Mouse (Mus musculus) forebrain, embryonic 10.5 days (tissue): ENCODE data around the gene Eif3l. TPM values are rescaled to one million over a fixed set of nuclear protein-coding genes. Genes with fewer than 3 reads are reported as not detected.
"Not testable (repeated sequence)": the region's sequence is repeated elsewhere in the genome, so short reads cannot be mapped to it uniquely, and the experiment has no call there.

ENCODE experiments used
- DNase-seq: peaks from one replicate; pipeline ENCODE4 v3.0.0-alpha.2; 2017; ENCODE audit warnings: low spot score; ENCODE audit errors: extremely low spot score
- H3K27ac ChIP-seq: fragments of 300-500 bp; sonication (generic); 2 replicates; pipeline ENCODE4 v1.5.1; 2016; ENCODE audit warnings: mild to moderate bottlenecking
- H3K27me3 ChIP-seq: fragments of 300-500 bp; sonication (generic); 2 replicates; pipeline ENCODE4 v1.6.1; 2016; ENCODE audit warnings: mild to moderate bottlenecking; ENCODE audit not compliant: poor library complexity, severe bottlenecking
- H3K36me3 ChIP-seq: fragments of 300-500 bp; sonication (generic); replicated peaks from 2 replicates; pipeline ENCODE4 v1.6.1; 2016; ENCODE audit warnings: mild to moderate bottlenecking, moderate library complexity
- H3K4me1 ChIP-seq: fragments of 300-500 bp; sonication (generic); 2 replicates; pipeline ENCODE4 v1.6.1; 2016
- H3K4me3 ChIP-seq: fragments of 300-500 bp; sonication (generic); 2 replicates; pipeline ENCODE4 v1.5.1; 2016; ENCODE audit warnings: mild to moderate bottlenecking, moderate library complexity
- H3K9me3 ChIP-seq: fragments of 300-500 bp; sonication (generic); 2 replicates; pipeline ENCODE4 v1.6.1; 2016; ENCODE audit warnings: mild to moderate bottlenecking, moderate library complexity
- WGBS: fragments of 180-500 bp; shearing (Covaris S2); methylation state at CpG from one replicate; pipeline ENCODE4 v1.1.7; 2016; 5-methylcytosine and 5-hydroxymethylcytosine counted together
- polyA plus RNA-seq: library from polyadenylated mRNA; unstranded; fragments of >200 nt; fragmentation: Nextera tagmentation; extraction: Ambion mirVana; gene quantifications from 2 replicates; pipeline ENCODE4 v1.2.1, GENCODE M21; 2016

The Eif3l gene
- 283 and 289 TPM in 2 replicates for polyA plus RNA-seq

- Histone ChIP-seq H3K36me3 (peaks cover 39% of the 10 kb centered on the region), H3K9me3 (no peaks in the 10 kb centered on the region), H3K4me1 (peaks cover 28% of the 10 kb centered on the region), H3K4me3 (peak within 1 kb of the TSS; percentile 95), H3K27me3 (no peaks in the 10 kb centered on the region), H3K27ac (peak within 1 kb of the TSS; percentile 89)
- peak; percentile 90 for DNase-seq
- under 1% methylated on average over 49 of the region's 49 CpGs for WGBS
Observed at GRCm38 (mm10) chr15:79074913-79075532, at the start of gene Eif3l. Gene Eif3l, plus strand, starts transcription at chr15:79075179.

GRCm38 (mm10) chr15:79025687-79026308, 49.2 kb upstream of the Eif3l start:
- peak; percentile 34 for DNase-seq
- peak overlapping the region; percentile 45 for H3K27ac ChIP-seq
- peaks cover 36% of the 10 kb centered on the region for H3K27me3 ChIP-seq
- 6% methylated on average over 17 of the region's 18 CpGs for WGBS
- peaks cover 55% of the 10 kb centered on the region for H3K4me1 ChIP-seq
- no peaks in the 10 kb centered on the region for H3K9me3 ChIP-seq
- H3K4me3 ChIP-seq: peak overlapping the region; percentile 29
- H3K36me3 ChIP-seq: no peaks in the 10 kb centered on the region

GRCm38 (mm10) chr15:79026511-79027290, 48.3 kb upstream of the Eif3l start:
- DNase-seq: no peak
- peak overlapping the region; percentile 99 for H3K27ac ChIP-seq
- H3K9me3 ChIP-seq: no peaks in the 10 kb centered on the region
- WGBS: 43% methylated on average over 14 of the region's 14 CpGs
- peaks cover 36% of the 10 kb centered on the region for H3K27me3 ChIP-seq
- no peaks in the 10 kb centered on the region for H3K36me3 ChIP-seq
- H3K4me3 ChIP-seq: peak overlapping the region; percentile 73
- peaks cover 63% of the 10 kb centered on the region for H3K4me1 ChIP-seq

- Histone ChIP-seq H3K4me1 (peaks cover 69% of the 10 kb centered on the region), H3K27ac (peak overlapping the region; percentile 99), H3K36me3 (no peaks in the 10 kb centered on the region), H3K4me3 (peak overlapping the region; percentile 73), H3K9me3 (no peaks in the 10 kb centered on the region), H3K27me3 (peaks cover 36% of the 10 kb centered on the region)
- peak; percentile 49 for DNase-seq
- WGBS: 5% methylated on average over 46 of the region's 46 CpGs
Observed at GRCm38 (mm10) chr15:79027291-79028205, 47.4 kb upstream of the Eif3l start.

GRCm38 (mm10) chr15:79028237-79028738, 46.7 kb upstream of the Eif3l start, which contains the start of gene H1f0:
Gene H1f0, plus strand, starts transcription at chr15:79028450.
- no peaks in the 10 kb centered on the region for H3K36me3 ChIP-seq
- H3K4me1 ChIP-seq: peaks cover 71% of the 10 kb centered on the region
- under 1% methylated on average over 58 of the region's 58 CpGs for WGBS
- H3K9me3 ChIP-seq: no peaks in the 10 kb centered on the region
- peak within 1 kb of the TSS; percentile 73 for H3K4me3 ChIP-seq
- peaks cover 32% of the 10 kb centered on the region for H3K27me3 ChIP-seq
- peak; percentile 91 for DNase-seq
- peak within 1 kb of the TSS; percentile 99 for H3K27ac ChIP-seq

- peak; percentile 43 for DNase-seq
- peaks cover 71% of the 10 kb centered on the region for H3K4me1 ChIP-seq
- H3K4me3 ChIP-seq: peak overlapping the region; percentile 73
- H3K9me3 ChIP-seq: no peaks in the 10 kb centered on the region
- peaks cover 32% of the 10 kb centered on the region for H3K27me3 ChIP-seq
- peak overlapping the region; percentile 99 for H3K27ac ChIP-seq
- H3K36me3 ChIP-seq: no peaks in the 10 kb centered on the region; the same call in 1 of the 2 replicates
- WGBS: 35% methylated on average over 16 of the region's 16 CpGs
Observed at GRCm38 (mm10) chr15:79028823-79029484, 46.0 kb upstream of the Eif3l start.

GRCm38 (mm10) chr15:79029519-79030241, 45.3 kb upstream of the Eif3l start:
- Histone ChIP-seq H3K4me3 (peak overlapping the region; percentile 73), H3K27me3 (peaks cover 29% of the 10 kb centered on the region), H3K4me1 (peaks cover 71% of the 10 kb centered on the region), H3K27ac (peak overlapping the region; percentile 99), H3K9me3 (no peaks in the 10 kb centered on the region), H3K36me3 (no peaks in the 10 kb centered on the region; the same call in 1 of the 2 replicates)
- peak; percentile 33 for DNase-seq
- 19% methylated on average over 11 of the region's 11 CpGs for WGBS

- peak; percentile 95 for DNase-seq
- Histone ChIP-seq H3K9me3 (no peaks in the 10 kb centered on the region), H3K27ac (peak overlapping the region; percentile 99), H3K36me3 (peaks cover 9% of the 10 kb centered on the region), H3K4me1 (peaks cover 64% of the 10 kb centered on the region), H3K4me3 (peak overlapping the region; percentile 73), H3K27me3 (peaks cover 18% of the 10 kb centered on the region)
- WGBS: 1% methylated on average over 52 of the region's 52 CpGs
Observed at GRCm38 (mm10) chr15:79030551-79031435, 44.2 kb upstream of the Eif3l start.

GRCm38 (mm10) chr15:79031908-79032307, 43.1 kb upstream of the Eif3l start:
- not testable (repeated sequence) for H3K27me3 ChIP-seq, H3K4me3 ChIP-seq, DNase-seq, H3K9me3 ChIP-seq, H3K27ac ChIP-seq
- 90% methylated on average over 5 of the region's 5 CpGs for WGBS
- peaks cover 53% of the 10 kb centered on the region for H3K4me1 ChIP-seq
- peaks cover 20% of the 10 kb centered on the region for H3K36me3 ChIP-seq

GRCm38 (mm10) chr15:79037913-79038328, 37.1 kb upstream of the Eif3l start:
- DNase-seq: peak; percentile 80
- no peak overlapping the region for H3K4me3 ChIP-seq
- WGBS: 15% methylated on average over 14 of the region's 14 CpGs

More at GRCm38 (mm10) chr15:79037913-79038328, 37.1 kb upstream of the Eif3l start:
- Histone ChIP-seq H3K27ac (no peak overlapping the region), H3K27me3 (peaks cover 45% of the 10 kb centered on the region), H3K4me1 (peaks cover 44% of the 10 kb centered on the region), H3K9me3 (no peaks in the 10 kb centered on the region), H3K36me3 (peaks cover 28% of the 10 kb centered on the region)
